Mouse (Mus musculus) ovary, adult 2 months (tissue): ENCODE measurements around the gene Gm4064. TPM values are rescaled to one million over a fixed set of nuclear protein-coding genes. Genes with fewer than 3 reads are reported as not detected.

Experiments used
- polyA plus RNA-seq: library from polyadenylated mRNA; depleted of rRNA; stranded (reverse); fragments of >200 nt; gene quantifications from 2 replicates; pipeline ENCODE4 v1.2.3, GENCODE M21; 2012; rRNA removed

Gm4064 gene
- not detected in 2 replicates for polyA plus RNA-seq

GRCm38 (mm10) chrY:2796105-2796504 lies at the start of gene Gm4064:
Gene Gm4064 (minus strand): TSS chrY:2796205.

GRCm38 (mm10) chrY:2830380-2830779 lies 34.4 kb upstream of the Gm4064 start, which contains the start of the genes Rbmy and Gm10256:
Gene Rbmy (plus strand): TSS chrY:2830680.
Gene Gm10256 (plus strand): TSS chrY:2830699.

Other genes with a start within 250 kb of the Gm4064 start
- not detected in 2 replicates for gene H2al2c, start 197.1 kb downstream of the Gm4064 start, polyA plus RNA-seq
- gene Sry, start 132.5 kb downstream of the Gm4064 start, polyA plus RNA-seq, result not detected in 2 replicates
- not detected in 2 replicates for gene H2al2b, start 75.5 kb downstream of the Gm4064 start, polyA plus RNA-seq
- not detected in 2 replicates for gene Rbmy, start 34.5 kb upstream of the Gm4064 start, polyA plus RNA-seq
- not detected in 2 replicates for gene Gm10256, start 34.5 kb upstream of the Gm4064 start, polyA plus RNA-seq
- not detected in 2 replicates for gene Gm10352, start 104.8 kb upstream of the Gm4064 start, polyA plus RNA-seq
- not detected in 2 replicates for gene Gm29289, start 136.4 kb upstream of the Gm4064 start, polyA plus RNA-seq